Mouse (Mus musculus) kidney, postnatal 14 days (tissue): Measurements from ENCODE around the gene Lgals7.
A peak's percentile ranks its signal among the peaks of the same experiment; 100 is the strongest.

Source experiments
- DNase-seq: peaks from one replicate; pipeline ENCODE4 v3.0.0; 2022; ENCODE audit warnings: mixed read lengths

Gene Lgals7

GRCm38 (mm10) chr7:28831411-28832125, 32.1 kb upstream of the Lgals7 start:
- no peak for DNase-seq

DNA sequence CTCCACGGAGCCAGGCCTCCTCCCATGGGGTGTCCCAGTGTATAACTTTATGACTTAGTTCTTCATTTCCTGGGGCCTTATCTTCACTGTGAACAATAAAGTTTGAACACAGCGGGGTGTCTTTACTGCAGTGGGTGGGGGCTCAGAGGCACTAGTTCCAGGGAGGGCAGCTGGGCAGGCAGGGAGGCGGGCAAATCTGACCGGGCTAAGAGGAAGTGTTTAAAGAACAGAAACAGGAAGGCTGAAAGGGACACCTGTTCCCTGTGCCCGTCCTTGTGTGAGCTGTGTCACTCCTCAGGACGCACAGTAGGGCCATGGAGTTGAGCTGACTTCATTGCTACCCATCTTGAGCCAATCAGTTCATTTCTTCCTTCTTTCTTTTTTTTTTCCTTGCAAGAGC, 31.5 kb upstream of the Lgals7 start:
- DNase-seq, result no peak

GRCm38 (mm10) chr7:28833723-28834347, 29.8 kb upstream of the Lgals7 start, which contains the start of gene Lgals4:
Gene Lgals4, plus strand, starts transcription at chr7:28833854.
- DNase-seq, result no peak

DNA sequence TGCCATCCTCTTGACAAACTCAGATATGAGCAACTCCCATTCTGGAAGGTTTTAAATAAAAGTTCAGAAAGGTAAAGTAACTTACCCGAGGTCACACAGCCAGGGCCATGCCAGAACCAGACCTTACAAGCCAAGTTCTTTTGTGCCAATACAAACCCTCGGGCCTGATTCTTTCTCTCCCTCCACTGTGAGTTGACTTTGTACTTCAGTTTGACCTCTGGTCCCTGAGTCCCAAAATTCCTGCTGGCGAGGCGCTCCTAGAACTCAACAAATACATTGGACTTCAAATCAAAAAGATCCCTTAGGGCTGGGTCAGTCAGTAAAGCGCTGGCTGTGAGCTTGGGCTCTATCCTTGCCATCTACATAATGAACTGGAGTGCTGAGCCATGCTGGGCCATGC, 26.7 kb upstream of the Lgals7 start:
- no peak for DNase-seq

DNA sequence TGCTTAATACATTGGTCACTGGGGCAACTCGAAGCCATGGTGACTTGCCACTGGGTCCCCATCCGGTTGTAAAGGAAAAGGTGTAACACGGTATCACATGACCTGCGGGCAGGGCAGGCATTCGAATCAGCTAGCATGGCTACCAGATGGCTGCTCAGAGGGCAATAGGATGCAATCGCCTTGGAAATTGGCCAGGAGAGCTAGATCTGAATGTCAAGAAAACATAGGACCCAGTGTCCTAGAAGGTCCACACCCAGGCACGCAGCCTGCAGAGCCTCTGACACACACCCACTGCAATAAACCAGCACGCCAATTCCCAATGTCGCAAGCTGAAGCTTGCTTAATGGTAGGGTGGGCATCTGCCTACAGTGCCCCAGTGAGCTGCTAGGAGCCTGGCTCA, 25.3 kb upstream of the Lgals7 start:
- DNase-seq, result no peak

GRCm38 (mm10) chr7:28847273-28847672, 16.4 kb upstream of the Lgals7 start:
- no peak for DNase-seq

DNA sequence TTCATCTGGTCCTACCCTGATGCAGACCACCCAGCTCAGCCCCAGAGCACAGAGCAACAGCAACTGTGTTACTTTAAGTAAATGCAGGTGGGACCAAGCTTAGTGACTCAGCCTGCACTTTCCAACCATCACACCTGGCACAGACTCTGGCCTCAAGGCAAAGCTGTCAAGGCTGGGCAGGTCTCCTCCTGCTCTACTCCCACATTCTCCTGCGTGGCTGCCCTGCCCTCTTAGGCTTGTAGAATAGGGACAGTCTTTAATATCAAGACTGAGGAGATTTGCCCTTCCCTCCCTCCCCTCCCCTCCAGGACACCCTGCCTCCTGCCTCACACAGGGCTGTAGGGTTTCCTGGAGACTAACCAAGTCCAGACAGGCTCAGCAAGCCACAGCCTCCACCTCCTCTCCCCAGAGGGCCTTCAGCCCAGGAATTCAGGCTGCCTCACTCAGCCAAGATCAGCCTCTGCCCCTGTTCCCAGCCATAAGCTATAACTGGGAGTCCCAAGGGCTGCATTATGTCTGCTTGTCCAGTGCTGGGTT, 13.9 kb upstream of the Lgals7 start:
- peak; percentile 41 for DNase-seq

GRCm38 (mm10) chr7:28850642-28851041, 13.0 kb upstream of the Lgals7 start:
- DNase-seq, result no peak

DNA sequence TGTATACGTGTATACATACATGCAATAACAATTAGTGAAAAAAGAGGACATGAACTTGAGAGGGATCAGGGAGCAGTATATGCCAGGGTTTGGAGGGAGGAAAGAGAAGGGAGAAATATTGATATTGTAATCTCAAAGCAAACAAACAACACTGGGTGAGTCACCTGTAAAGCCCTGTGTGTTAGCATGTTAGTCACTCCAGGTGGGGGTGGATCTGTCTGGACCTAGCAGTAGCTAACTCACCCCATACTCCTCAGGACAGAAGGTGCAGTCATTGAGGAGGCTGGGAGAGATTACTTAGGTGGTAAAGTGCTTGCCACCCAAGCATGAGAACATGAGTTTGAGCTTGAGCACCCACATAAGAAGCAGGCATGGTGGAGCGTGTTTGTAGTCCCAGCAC, 3.7 kb upstream of the Lgals7 start:
- no peak for DNase-seq

DNA sequence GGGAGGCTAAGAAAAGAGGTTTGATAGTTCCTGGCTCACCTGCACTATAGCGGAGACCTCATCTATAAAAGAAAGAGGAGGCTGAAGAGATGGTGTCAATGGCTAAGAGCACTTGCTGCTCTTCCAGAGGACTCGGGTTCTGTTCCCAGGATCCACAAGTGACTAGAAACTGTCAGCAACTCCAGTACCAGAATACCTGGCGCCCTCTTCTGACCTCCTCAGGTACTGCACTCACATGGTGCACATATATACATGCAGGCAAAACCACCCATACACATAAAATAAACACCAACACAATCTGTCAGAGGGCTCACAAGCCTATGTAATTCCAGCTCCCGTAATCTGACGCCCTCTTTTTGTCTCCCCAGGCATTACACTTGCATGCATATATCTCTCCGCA, 2.8 kb upstream of the Lgals7 start:
- DNase-seq, result no peak

- DNase-seq, result no peak
These were observed 695 bp upstream of the Lgals7 start for GRCm38 (mm10) chr7:28862817-28863499.

DNA sequence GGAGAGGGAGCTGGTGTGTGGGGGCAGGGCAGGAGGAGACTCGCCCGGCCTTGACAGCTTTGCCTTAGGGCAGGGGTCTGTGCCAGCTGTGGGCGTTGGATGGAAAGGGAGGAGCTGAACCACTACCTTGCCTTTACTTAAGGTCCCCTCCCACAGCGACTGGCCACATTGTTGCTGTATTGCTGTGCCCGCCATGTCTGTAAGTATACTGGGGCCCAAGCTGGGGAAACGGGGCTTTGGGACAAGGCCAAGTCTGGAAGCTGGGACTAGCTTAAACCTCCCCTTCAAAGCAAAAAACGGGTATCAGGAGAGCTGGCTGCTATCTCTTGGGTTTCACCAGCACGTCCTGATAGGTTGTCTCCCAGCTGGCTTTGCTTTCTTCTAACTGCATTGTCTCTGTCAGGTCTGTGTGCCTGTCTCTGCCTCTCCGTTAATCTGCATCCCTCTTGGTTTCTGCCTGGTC, 666 bp downstream of the Lgals7 start:
- DNase-seq, result no peak

DNA sequence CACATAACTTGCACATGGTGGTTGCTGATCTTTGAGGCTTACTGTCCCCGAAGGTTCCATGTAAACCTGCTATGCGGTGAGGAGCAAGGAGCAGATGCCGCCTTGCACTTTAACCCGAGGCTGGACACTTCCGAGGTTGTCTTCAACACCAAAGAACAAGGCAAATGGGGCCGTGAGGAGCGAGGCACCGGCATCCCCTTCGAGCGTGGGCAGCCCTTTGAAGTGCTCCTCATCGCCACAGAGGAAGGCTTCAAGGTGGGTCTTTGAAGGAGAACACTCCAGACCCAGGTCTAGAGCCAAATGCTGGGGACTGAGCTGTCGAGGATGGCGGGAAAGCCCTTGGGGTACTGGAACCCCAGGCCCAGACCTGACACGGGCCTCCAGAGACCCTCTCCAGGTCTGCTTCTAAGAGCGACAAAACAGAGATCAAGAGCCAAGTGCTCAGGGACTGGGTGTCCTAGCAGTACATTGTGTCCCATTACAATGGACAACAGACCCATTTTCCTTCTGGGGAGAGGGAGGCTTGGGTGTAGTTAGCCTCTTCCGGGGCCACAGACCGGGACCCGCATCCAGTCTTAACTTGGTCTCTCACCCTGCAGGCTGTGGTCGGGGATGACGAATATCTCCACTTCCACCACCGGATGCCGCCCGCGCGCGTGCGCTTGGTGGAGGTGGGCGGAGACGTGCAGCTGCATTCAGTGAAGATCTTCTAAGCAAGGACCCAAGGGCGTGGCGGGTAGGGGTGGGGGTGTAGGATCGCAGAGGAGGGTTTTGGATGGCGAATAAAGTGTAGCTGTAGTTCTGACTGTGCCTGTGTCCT, 2.0 kb downstream of the Lgals7 start:
- DNase-seq, result peak; percentile 85

DNA sequence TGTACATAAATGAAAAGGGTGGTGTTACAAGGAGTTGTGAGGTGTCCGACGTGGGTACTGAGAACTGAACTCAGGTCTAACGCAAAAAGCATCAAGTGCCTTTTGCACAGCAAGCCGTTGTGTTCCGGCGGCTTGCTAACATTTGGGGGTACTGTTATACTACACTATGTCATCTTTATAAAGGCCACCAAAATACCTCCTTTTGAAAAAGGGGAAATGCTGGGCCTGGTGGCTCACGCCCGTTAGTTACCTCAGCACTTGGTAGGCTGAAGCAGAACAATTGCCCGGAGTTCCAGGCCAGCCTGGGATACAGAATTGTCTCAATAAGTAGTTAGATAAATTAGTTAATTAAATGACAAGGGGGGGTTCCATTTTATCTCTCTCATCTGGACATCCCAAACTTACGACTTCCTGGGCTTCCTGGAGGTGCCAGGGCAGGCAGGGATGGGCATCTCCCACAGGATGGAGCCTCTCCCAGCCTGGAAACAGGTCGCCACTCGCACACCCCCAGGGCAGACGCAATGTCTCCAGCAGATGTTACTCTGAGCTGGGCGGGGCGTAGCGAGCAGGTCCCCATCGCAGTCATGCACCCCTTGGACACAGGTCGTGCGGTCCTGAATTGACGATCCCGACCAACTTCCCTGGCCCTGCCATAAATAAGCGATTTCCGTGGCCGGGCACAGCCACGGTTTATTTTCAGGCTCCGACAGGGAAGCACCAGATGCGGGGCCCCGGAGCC, 3.3 kb downstream of the Lgals7 start:
- DNase-seq, result no peak

DNA sequence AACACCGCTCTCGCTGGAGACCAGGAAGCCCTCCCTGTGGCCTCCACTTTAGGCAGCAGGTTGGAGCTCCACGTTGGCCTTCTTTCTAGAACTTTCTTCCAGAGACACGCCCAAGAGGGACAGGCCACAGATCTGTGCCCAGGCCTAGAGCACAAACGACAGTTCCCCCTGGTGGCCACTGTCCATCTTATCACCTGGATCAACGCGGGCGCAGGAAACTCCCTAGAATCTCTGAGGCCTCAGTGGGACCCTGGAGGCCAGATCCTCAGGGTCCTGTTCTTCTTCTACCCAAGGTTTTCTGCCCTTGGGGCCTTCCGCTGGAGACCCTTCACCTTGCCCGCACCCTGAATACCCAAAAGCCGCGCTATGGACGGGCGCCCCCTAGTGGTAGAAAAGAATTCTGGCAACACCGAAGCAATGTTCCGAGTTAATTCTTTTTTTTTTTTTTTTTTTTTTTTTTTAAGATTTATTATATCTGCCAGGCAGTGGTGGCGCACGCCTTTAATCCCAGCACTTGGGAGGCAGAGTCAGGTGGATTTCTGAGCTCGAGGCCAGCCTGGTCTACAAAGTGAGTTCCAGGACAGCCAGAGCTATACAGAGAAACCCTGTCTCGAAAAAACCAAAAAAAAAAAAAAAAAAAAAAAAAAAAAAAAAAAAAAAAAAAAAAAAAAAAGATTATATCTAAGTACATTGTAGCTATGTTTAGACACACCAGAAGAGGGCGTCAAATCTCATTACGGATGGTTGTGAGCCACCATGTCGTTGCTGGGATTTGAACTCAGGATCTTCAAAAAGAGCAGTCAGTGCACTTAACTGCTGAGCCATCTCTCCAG, 4.1 kb downstream of the Lgals7 start:
- DNase-seq, result peak; percentile 83

DNA sequence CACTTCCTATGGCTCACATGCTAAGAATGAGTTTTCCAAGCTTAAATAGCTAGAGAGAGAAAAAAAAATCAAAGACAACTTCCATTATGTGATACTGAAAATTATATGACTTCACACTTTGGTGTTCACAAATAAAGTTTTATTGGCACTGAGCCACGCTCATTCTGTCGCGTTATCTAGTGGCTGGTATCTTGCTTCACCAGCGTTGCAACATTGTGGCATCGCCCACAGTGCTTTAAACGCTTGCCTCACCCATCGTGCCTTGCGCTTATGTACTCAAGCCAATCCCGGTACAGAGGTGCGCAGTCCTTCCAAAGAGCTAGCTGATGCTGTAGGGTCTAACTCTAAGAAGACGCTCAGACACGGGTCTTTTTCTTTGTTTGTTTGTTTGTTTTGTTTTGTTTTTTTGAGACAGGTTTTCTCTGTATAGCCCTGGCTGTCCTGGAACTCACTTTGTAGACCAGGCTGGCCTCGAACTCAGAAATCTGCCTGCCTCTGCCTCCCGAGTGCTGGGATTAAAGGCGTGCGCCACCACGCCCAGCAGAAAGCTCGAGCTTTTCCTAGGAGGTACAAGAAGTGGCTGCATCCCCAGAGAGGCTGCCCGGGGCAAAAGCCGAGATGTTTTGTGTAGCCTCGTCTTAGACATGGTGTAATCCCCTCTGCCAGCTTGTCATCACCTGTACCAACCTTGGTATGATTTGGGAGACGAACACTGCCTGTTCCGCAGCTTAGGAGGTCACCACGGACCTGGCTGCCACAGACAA, 7.4 kb downstream of the Lgals7 start:
- no peak for DNase-seq

GRCm38 (mm10) chr7:28874565-28874964, 10.9 kb downstream of the Lgals7 start:
- no peak for DNase-seq

DNA sequence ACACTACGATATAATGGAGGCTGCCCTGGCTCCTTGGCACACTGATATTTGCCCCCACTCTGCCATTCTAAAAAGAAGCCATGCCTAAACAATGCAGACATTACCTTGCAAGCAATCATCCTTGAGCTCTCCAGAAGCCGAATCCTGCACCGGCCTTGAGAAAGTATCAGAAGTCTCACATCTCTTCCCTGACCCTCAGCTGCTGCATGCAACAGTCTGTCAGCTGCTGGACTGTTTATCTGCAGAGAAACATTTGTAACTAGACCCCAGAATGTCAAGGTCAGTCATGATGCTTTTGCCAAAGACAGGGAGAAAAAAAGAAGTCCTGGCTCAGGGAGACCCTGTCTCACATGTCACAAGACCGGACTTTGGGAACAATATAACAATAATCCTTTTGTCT, 12.4 kb downstream of the Lgals7 start:
- no peak for DNase-seq

DNA sequence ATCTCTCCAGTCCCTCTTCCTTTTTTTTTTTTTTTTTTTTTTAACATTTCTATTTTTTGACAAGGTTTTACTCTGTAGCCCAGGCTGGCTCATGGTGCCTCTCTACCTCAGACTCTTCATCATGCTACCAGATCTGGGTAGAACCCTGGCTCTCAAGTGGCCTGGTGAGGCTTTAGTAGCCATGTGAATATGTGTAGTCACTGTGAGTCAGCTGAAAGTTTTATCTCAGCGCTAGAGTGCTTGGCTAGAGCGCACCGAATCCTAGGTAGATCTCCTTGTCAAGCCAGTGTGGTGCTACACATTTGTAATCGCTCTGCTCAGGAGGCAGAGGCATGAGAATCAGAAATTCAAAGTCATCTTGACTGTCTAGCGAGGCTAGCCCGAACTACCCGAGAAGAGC, 13.5 kb downstream of the Lgals7 start:
- DNase-seq, result no peak

DNA sequence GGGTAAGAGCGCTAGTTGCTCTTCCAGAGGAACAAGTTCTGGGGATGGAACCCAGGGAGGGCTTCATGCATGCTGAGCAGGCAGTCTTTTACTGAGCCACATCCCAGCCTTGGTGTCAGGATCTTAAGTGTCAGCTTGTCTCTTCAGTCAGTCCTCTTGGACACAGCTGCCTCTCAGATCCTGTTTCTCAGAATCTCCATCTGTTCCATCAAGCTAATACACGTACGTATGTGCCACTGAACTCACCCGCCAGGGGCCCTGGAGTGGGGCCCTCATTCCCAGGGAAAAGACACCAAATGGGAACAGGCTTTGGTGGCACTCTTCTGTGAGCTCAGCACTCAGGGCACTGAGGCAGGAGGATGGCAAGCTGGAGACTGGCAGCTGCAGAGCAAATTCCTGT, 14.2 kb downstream of the Lgals7 start:
- no peak for DNase-seq
